Comparison of ENCODE assay signal across 8 mouse cellular contexts in genomic region chr1:7010184-7010583, GRCm38 (mm10).
A peak's percentile ranks its signal among the peaks of the same experiment; 100 is the strongest.
DNase-seq lines count a peak whose midpoint lies in the region; ATAC-seq lines count a peak whose summit lies in the region.

No protein-coding gene starts in this region.

- peak; percentile 17 to 54 for DNase-seq in heart, adult 18-20 months
- DNase-seq in CD4-positive helper T cell, adult 2 months (ENCODE audit: low read depth, low spot score), result peak; percentile 12
- DNase-seq in brain, adult 2 months (ENCODE audit: low read depth, low spot score), result peak; percentile 75
- DNase-seq in heart, postnatal 36 days, result peak; percentile 12 to 32
- peak; percentile 3 to 23 for DNase-seq in layer of hippocampus, postnatal 36 days
- DNase-seq in right cerebral cortex, postnatal 25 days, result peak; percentile 21
- DNase-seq in thymus, postnatal 36 days, result no peak

- H3K27me3 ChIP-seq in heart, embryonic 12.5 days (replicated peaks), result no peaks in the 10 kb centered on the region

- H3K4me2 ChIP-seq in heart, embryonic 12.5 days, result no peak overlapping the region

- no peak for ATAC-seq in heart, embryonic 12.5 days (ENCODE audit: insufficient number of reproducible peaks, low FRiP score)

- no peak overlapping the region for H3K27ac ChIP-seq in heart, embryonic 12.5 days (ENCODE audit: poor library complexity, severe bottlenecking)

- no peaks in the 10 kb centered on the region for H3K4me1 ChIP-seq in heart, embryonic 12.5 days (replicated peaks)

- H3K4me3 ChIP-seq in heart, embryonic 12.5 days, result no peak overlapping the region

- no peak overlapping the region for H3K9ac ChIP-seq in heart, embryonic 12.5 days

- WGBS in heart, embryonic 12.5 days, result 27% methylated on average over 1 of the region's 1 CpGs

- H3K36me3 ChIP-seq in heart, embryonic 12.5 days, result no peaks in the 10 kb centered on the region

- H3K9me3 ChIP-seq in heart, embryonic 12.5 days (replicated peaks), result no peaks in the 10 kb centered on the region

- intact Hi-C loops in heart, postnatal 36 days (cut with DNase I), result loop anchor here (1.0 kb wide), 2 partner anchors 132 to 194 kb away; no protein-coding TSS in a partner anchor

Comparison
In these comparisons a context has a peak if more than half of its experiments do, and no peak if none do; other contexts are left out.
1. DNase-seq: peak in heart, adult 18-20 months (2 of 2), CD4-positive helper T cell, adult 2 months (single experiment), brain, adult 2 months (single experiment), heart, postnatal 36 days (2 of 2), layer of hippocampus, postnatal 36 days (2 of 2) and right cerebral cortex, postnatal 25 days (single experiment); none in thymus, postnatal 36 days (0 of 2).